Mouse (Mus musculus) MEL (cell line): ENCODE measurements around the gene Plekha3. TPM values are rescaled to one million over a fixed set of nuclear protein-coding genes. Genes with fewer than 3 reads are reported as not detected.
A peak's percentile ranks its signal among the peaks of the same experiment; 100 is the strongest.

Source experiments
- DNase-seq: peaks from one replicate; pipeline ENCODE4 v3.0.0; 2011; ENCODE audit warnings: low read depth, low spot score
- H3K27ac ChIP-seq: 2 replicates; pipeline ENCODE4 v1.5.1; 2012; ENCODE audit warnings: low read depth, mild to moderate bottlenecking, control low read depth, low read length, moderate library complexity; ENCODE audit not compliant: control insufficient read depth
- H3K27me3 ChIP-seq, 2 experiments: fragments of 150-350 bp in 1 of 2; sonication (generic) in 1 of 2; 2 replicates each; pipeline ENCODE4 v1.6.1; 2012; ENCODE audit warnings: low read length in 2 of 2, mild to moderate bottlenecking in 2 of 2, improper control_type of control experiment in 1 of 2, moderate library complexity in 1 of 2; ENCODE audit not compliant: insufficient read depth in 2 of 2, control insufficient read depth in 1 of 2
- H3K36me3 ChIP-seq, 2 experiments: 2 replicates each; pipeline ENCODE4 v1.6.1; 2012 to 2014; ENCODE audit warnings: low read length in 2 of 2, improper control_type of control experiment in 1 of 2, inconsistent platforms in 1 of 2, mild to moderate bottlenecking in 1 of 2; ENCODE audit not compliant: insufficient read depth in 2 of 2, control insufficient read depth in 1 of 2
- H3K4me1 ChIP-seq, 2 experiments: fragments of 150-350 bp in 1 of 2; sonication (generic) in 1 of 2; 2 replicates each; pipeline ENCODE4 v1.6.1; 2012; ENCODE audit warnings: low read length in 2 of 2, improper control_type of control experiment in 1 of 2, mild to moderate bottlenecking in 1 of 2; ENCODE audit not compliant: insufficient read depth in 2 of 2, control insufficient read depth in 1 of 2
- H3K4me3 ChIP-seq, 2 experiments: fragments of 150-350 bp in 1 of 2; sonication (generic) in 1 of 2; 2 replicates each; pipeline ENCODE4 v1.5.1; 2012; ENCODE audit warnings: low read depth in 2 of 2, low read length in 2 of 2, mild to moderate bottlenecking in 2 of 2, moderate library complexity in 2 of 2, control low read depth in 1 of 2, improper control_type of control experiment in 1 of 2; ENCODE audit not compliant: control insufficient read depth in 1 of 2, insufficient read depth in 1 of 2
- H3K79me2 ChIP-seq: 2 replicates; pipeline ENCODE4 v1.6.1; 2012; ENCODE audit warnings: mild to moderate bottlenecking, low read length, moderate library complexity; ENCODE audit not compliant: control insufficient read depth, poor library complexity, insufficient read depth
- H3K9ac ChIP-seq: 2 replicates; pipeline ENCODE4 v1.6.1; 2012; ENCODE audit warnings: low read depth, mild to moderate bottlenecking, control low read depth, low read length, moderate library complexity; ENCODE audit not compliant: control insufficient read depth, poor library complexity, severe bottlenecking
- H3K9me3 ChIP-seq: fragments of 150-350 bp; sonication (generic); replicated peaks from 2 replicates; pipeline ENCODE4 v1.6.1; 2012; ENCODE audit warnings: mild to moderate bottlenecking, low read length, improper control_type of control experiment, moderate library complexity; ENCODE audit not compliant: insufficient read depth
- ELF1 ChIP-seq: IDR thresholded peaks from 2 replicates; pipeline ENCODE4 v1.6.1; 2014; ENCODE audit warnings: low read depth, mild to moderate bottlenecking, inconsistent platforms, low read length, improper control_type of control experiment, moderate library complexity
- EP300 ChIP-seq, 2 experiments: IDR thresholded peaks; 2 replicates each; pipeline ENCODE4 v1.6.1; 2011; ENCODE audit warnings: improper control_type of control experiment in 2 of 2, low read length in 2 of 2, low read depth in 1 of 2, mild to moderate bottlenecking in 1 of 2
- ETS1 ChIP-seq: IDR thresholded peaks from 2 replicates; pipeline ENCODE4 v1.6.1; 2012; ENCODE audit warnings: low read depth, mild to moderate bottlenecking, inconsistent platforms, low read length, improper control_type of control experiment, moderate library complexity
- GATA1 ChIP-seq: IDR thresholded peaks from 2 replicates; pipeline ENCODE4 v1.6.1; 2011; ENCODE audit warnings: low read depth, low read length, improper control_type of control experiment
- MAX ChIP-seq: IDR thresholded peaks from 2 replicates; pipeline ENCODE4 v1.6.1; 2011; ENCODE audit warnings: low read length, improper control_type of control experiment
- MAZ ChIP-seq: IDR thresholded peaks from 2 replicates; pipeline ENCODE4 v1.6.1; 2012; ENCODE audit warnings: low read depth, mild to moderate bottlenecking, inconsistent platforms, low read length, improper control_type of control experiment
- MXI1 ChIP-seq: IDR thresholded peaks from 2 replicates; pipeline ENCODE4 v1.6.1; 2011; ENCODE audit warnings: mild to moderate bottlenecking, low read depth, low read length, improper control_type of control experiment
- NELFE ChIP-seq: IDR thresholded peaks from 2 replicates; pipeline ENCODE4 v1.6.1; 2011; ENCODE audit warnings: low read depth, low read length, improper control_type of control experiment
- NRF1 ChIP-seq: IDR thresholded peaks from 2 replicates; pipeline ENCODE4 v1.6.1; 2014; ENCODE audit warnings: low read depth, mild to moderate bottlenecking, inconsistent platforms, low read length, improper control_type of control experiment, moderate library complexity; ENCODE audit not compliant: poor library complexity, insufficient read depth, severe bottlenecking
- POLR2A ChIP-seq, 2 experiments: IDR thresholded peaks; 2 replicates each; pipeline ENCODE4 v1.6.1; 2011 to 2012; ENCODE audit warnings: low read length in 2 of 2, mild to moderate bottlenecking in 2 of 2, control low read depth in 1 of 2, improper control_type of control experiment in 1 of 2, low read depth in 1 of 2, moderate library complexity in 1 of 2; ENCODE audit not compliant: control insufficient read depth in 1 of 2, insufficient read depth in 1 of 2, poor library complexity in 1 of 2
- RAD21 ChIP-seq: IDR thresholded peaks from 2 replicates; pipeline ENCODE4 v1.6.1; 2011; ENCODE audit warnings: mild to moderate bottlenecking, low read depth, low read length, improper control_type of control experiment
- SIN3A ChIP-seq: IDR thresholded peaks from 2 replicates; pipeline ENCODE4 v1.6.1; 2012; ENCODE audit warnings: low read length, improper control_type of control experiment, inconsistent platforms
- TAL1 ChIP-seq: IDR thresholded peaks from 2 replicates; pipeline ENCODE4 v1.6.1; 2012; ENCODE audit warnings: mild to moderate bottlenecking, inconsistent platforms, low read length, moderate library complexity, mixed read lengths
- TBP ChIP-seq: IDR thresholded peaks from 2 replicates; pipeline ENCODE4 v1.8.0; 2011; ENCODE audit warnings: low read depth, low read length, improper control_type of control experiment
- TCF12 ChIP-seq: IDR thresholded peaks from 2 replicates; pipeline ENCODE4 v1.6.1; 2014; ENCODE audit warnings: low read depth, mild to moderate bottlenecking, inconsistent platforms, low read length, improper control_type of control experiment, moderate library complexity
- ZC3H11A ChIP-seq: IDR thresholded peaks from 2 replicates; pipeline ENCODE4 v1.6.1; 2012; ENCODE audit warnings: low read depth, mild to moderate bottlenecking, inconsistent platforms, low read length, improper control_type of control experiment
- polyA plus RNA-seq, 2 experiments: library from polyadenylated mRNA; stranded (reverse) in 1 of 2; unstranded in 1 of 2; fragments of >175 nt in 1 of 2; fragments of >200 nt in 1 of 2; gene quantifications; 2 replicates each; pipeline versions ENCODE4 v1.2.1 to v1.2.4; 2012; ENCODE audit warnings: low replicate concordance in 2 of 2, low read depth in 1 of 2; ENCODE audit not compliant: insufficient read length in 2 of 2, insufficient read depth in 1 of 2, missing spikeins in 1 of 2
- total RNA-seq: library from RNA; depleted of rRNA; stranded (reverse); fragments of 300-350 nt; gene quantifications from 2 replicates; pipeline ENCODE4 v1.2.3, GENCODE M21; 2012

The Plekha3 gene
- total and polyA plus RNA-seq, 3 experiments = 20.5 to 23.4 TPM; not detected in 1

- no peak overlapping the region for H3K9ac ChIP-seq
- TF ChIP-seq GATA1 = peak; percentile 49; the same call in 1 of the 2 replicates
- peak; percentile 76 to 79 for TF ChIP-seq EP300 (IDR thresholded peaks at IDR 0.05; ENCODE audit: low read depth in 1 of 2, low read length in 2 of 2)
- no peak for TF ChIP-seq NRF1
- TF ChIP-seq TCF12 = peak; percentile 61; the same call in 1 of the 2 replicates
- no peak for TF ChIP-seq MAX
- TF ChIP-seq TAL1 = peak; percentile 81
- peak; percentile 52; the same call in 1 of the 2 replicates for TF ChIP-seq ETS1
- H3K4me3 ChIP-seq = no peak overlapping the region
- DNase-seq = peak; percentile 46
- H3K9me3 ChIP-seq = no peaks in the 10 kb centered on the region
- H3K27me3 ChIP-seq = no peaks in the 10 kb centered on the region
- no peaks in the 10 kb centered on the region for H3K79me2 ChIP-seq
- peaks cover 0 to 13% of the 10 kb centered on the region in 2 experiments; a peak in 3 of 4 replicates for H3K36me3 ChIP-seq
- peak overlapping the region; percentile 28; the same call in 1 of the 2 replicates for H3K27ac ChIP-seq
- H3K4me1 ChIP-seq = peaks cover 5 to 9% of the 10 kb centered on the region in 2 experiments
Observed at GRCm38 (mm10) chr2:76643801-76644200, 31.3 kb upstream of the Plekha3 start.

DNA sequence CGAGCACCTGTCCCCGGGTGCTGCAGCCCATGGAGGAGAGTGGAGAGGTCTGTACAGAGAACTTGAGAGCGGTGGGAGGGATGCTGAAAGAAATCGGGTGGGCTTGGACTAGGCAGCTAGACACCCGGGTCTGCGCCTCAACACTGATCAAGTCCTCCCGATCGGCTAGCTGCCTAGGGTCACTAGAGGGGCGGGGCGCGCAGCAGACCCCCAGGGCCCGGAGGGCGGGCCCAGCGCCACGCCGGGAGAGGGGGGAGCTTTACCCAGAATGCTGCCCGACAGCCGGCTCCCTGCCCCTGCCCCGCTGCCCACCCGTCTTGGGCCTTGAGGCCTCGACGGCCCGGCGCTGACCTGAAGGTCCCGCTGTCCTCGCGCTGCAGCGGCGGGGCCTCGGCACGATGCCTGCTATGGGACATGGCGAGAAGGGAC lies 27.6 kb upstream of the Plekha3 start:
- TF ChIP-seq POLR2A (IDR thresholded peaks at IDR 0.05; ENCODE audit: control insufficient read depth in 1 of 2, insufficient read depth in 1 of 2, low read depth in 1 of 2, low read length in 2 of 2, poor library complexity in 1 of 2) (no peak), TBP (no peak), TCF12 (no peak), SIN3A (peak; percentile 49; the same call in 1 of the 2 replicates), ELF1 (no peak)
- peaks cover 0 to 13% of the 10 kb centered on the region in 2 experiments; a peak in 2 of 4 replicates for H3K36me3 ChIP-seq
- peaks cover 5 to 9% of the 10 kb centered on the region in 2 experiments for H3K4me1 ChIP-seq
- H3K4me3 ChIP-seq = peak overlapping the region; percentile 71 to 91
- no peak for DNase-seq
- H3K27me3 ChIP-seq = no peaks in the 10 kb centered on the region
- H3K27ac ChIP-seq = no peak overlapping the region
- H3K9me3 ChIP-seq = no peaks in the 10 kb centered on the region
- H3K79me2 ChIP-seq = no peaks in the 10 kb centered on the region
- H3K9ac ChIP-seq = peak overlapping the region; percentile 77

- peak within 1 kb of the TSS; percentile 22; the same call in 1 of the 2 replicates for H3K27ac ChIP-seq
Observed at GRCm38 (mm10) chr2:76647883-76648570, 27.1 kb upstream of the Plekha3 start, which contains the start of the genes Prkra and Pjvk. Gene Prkra, minus strand, starts transcription at chr2:76648015. Gene Pjvk, plus strand, starts transcription at chr2:76648476.

More at GRCm38 (mm10) chr2:76647883-76648570, 27.1 kb upstream of the Plekha3 start, which contains the start of the genes Prkra and Pjvk:
- H3K4me3 ChIP-seq = peak within 1 kb of the TSS; percentile 71 to 91
- no peaks in the 10 kb centered on the region for H3K27me3 ChIP-seq
- TF ChIP-seq MAX (peak; percentile 51; the same call in 1 of the 2 replicates), ZC3H11A (no peak), NELFE (peak; percentile 28; the same call in 1 of the 2 replicates), GATA1 (no peak), MXI1 (peak; percentile 50; the same call in 1 of the 2 replicates), SIN3A (peak; percentile 8; the same call in 1 of the 2 replicates), NRF1 (0 out of 2 replicates have a peak, but pooled peaks have one; percentile 17), RAD21 (no peak), MAZ (peak; percentile 21; the same call in 1 of the 2 replicates), ELF1 (0 out of 2 replicates have a peak, but pooled peaks have one; percentile 17), POLR2A (IDR thresholded peaks at IDR 0.05; ENCODE audit: control insufficient read depth in 1 of 2, insufficient read depth in 1 of 2, low read depth in 1 of 2, low read length in 2 of 2, poor library complexity in 1 of 2) (peak; percentile 45 to 56; a peak in 2 of 4 replicates)
- H3K36me3 ChIP-seq = peaks cover 0 to 13% of the 10 kb centered on the region in 2 experiments; a peak in 2 of 4 replicates
- peaks cover 5 to 9% of the 10 kb centered on the region in 2 experiments for H3K4me1 ChIP-seq
- peak; percentile 96 for DNase-seq
- peak within 1 kb of the TSS; percentile 77 for H3K9ac ChIP-seq
- H3K9me3 ChIP-seq = no peaks in the 10 kb centered on the region
- H3K79me2 ChIP-seq = no peaks in the 10 kb centered on the region
